Mouse (Mus musculus) stomach, postnatal 0 days (tissue): ENCODE results near the gene Krt1. TPM values are rescaled to one million over a fixed set of nuclear protein-coding genes. Genes with fewer than 3 reads are reported as not detected.
A peak's percentile ranks its signal among the peaks of the same experiment; 100 is the strongest.

Experiments
- ATAC-seq: fragments of 200-750 bp; cut with Nextera tagmentation; 2 replicates; pipeline ENCODE4 v1.8.0; 2017; ENCODE audit not compliant: low FRiP score, low TSS enrichment
- DNase-seq: peaks from one replicate; pipeline ENCODE4 v3.0.0-alpha.2; 2016; ENCODE audit warnings: low spot score
- H3K27ac ChIP-seq: fragments of 300-500 bp; sonication (generic); replicated peaks from 2 replicates; pipeline ENCODE4 v1.5.1; 2014; ENCODE audit warnings: mild to moderate bottlenecking, control low read depth
- H3K27me3 ChIP-seq: fragments of 300-500 bp; sonication (generic); 2 replicates; pipeline ENCODE4 v1.6.1; 2014; ENCODE audit warnings: low read length; ENCODE audit not compliant: control insufficient read depth, insufficient read depth
- H3K36me3 ChIP-seq: fragments of 300-500 bp; sonication (generic); 2 replicates; pipeline ENCODE4 v1.6.1; 2014; ENCODE audit warnings: low read length, mixed read lengths; ENCODE audit not compliant: control insufficient read depth, insufficient read depth
- H3K4me1 ChIP-seq: fragments of 300-500 bp; sonication (generic); replicated peaks from 2 replicates; pipeline ENCODE4 v1.6.1; 2014; ENCODE audit warnings: antibody characterized with exemption; ENCODE audit not compliant: control insufficient read depth, insufficient read depth
- H3K4me2 ChIP-seq: fragments of 300-500 bp; sonication (generic); replicated peaks from 2 replicates; pipeline ENCODE4 v1.6.1; 2014; ENCODE audit warnings: low read depth, mild to moderate bottlenecking, control low read depth, moderate library complexity
- H3K4me3 ChIP-seq: fragments of 300-500 bp; sonication (generic); 2 replicates; pipeline ENCODE4 v1.5.1; 2014; ENCODE audit warnings: low read depth, low read length, control low read depth
- H3K9ac ChIP-seq: fragments of 300-500 bp; sonication (generic); 2 replicates; pipeline ENCODE4 v1.6.1; 2014; ENCODE audit warnings: mild to moderate bottlenecking, low read length, control low read depth, mixed read lengths
- H3K9me3 ChIP-seq: fragments of 300-500 bp; sonication (generic); 2 replicates; pipeline ENCODE4 v1.6.1; 2016; ENCODE audit warnings: low read length; ENCODE audit not compliant: control insufficient read depth
- CTCF ChIP-seq: IDR thresholded peaks from 2 replicates; pipeline ENCODE4 v1.5.1; 2016; ENCODE audit warnings: antibody characterized with exemption, low read depth, mild to moderate bottlenecking, moderate library complexity
- EP300 ChIP-seq: optimal IDR thresholded peaks from 2 replicates; pipeline ENCODE3; 2016; ENCODE audit warnings: antibody characterized with exemption
- WGBS: fragments of 180-500 bp; shearing (Covaris S2); extraction: QIAGEN DNeasy Blood & Tissue Kit; methylation state at CpG from one replicate; pipeline ENCODE4 v1.1.7; 2014; 5-methylcytosine and 5-hydroxymethylcytosine counted together
- polyA plus RNA-seq: library from polyadenylated mRNA; unstranded; fragments of >200 nt; fragmentation: Nextera tagmentation; extraction: Ambion mirVana; gene quantifications from 2 replicates; pipeline ENCODE4 v1.2.1, GENCODE M21; 2015

The Krt1 gene
- polyA plus RNA-seq, 1 experiment from 2014 or later: 588 TPM

- ATAC-seq: no peak
- DNase-seq: no peak
- H3K4me2 ChIP-seq: peak overlapping the region; percentile 70
- WGBS: 16% methylated on average over 11 of the region's 11 CpGs
- H3K9me3 ChIP-seq: no peaks in the 10 kb centered on the region
- no peaks in the 10 kb centered on the region for H3K4me1 ChIP-seq
- TF ChIP-seq EP300: no peak
- no peak for TF ChIP-seq CTCF
- H3K27me3 ChIP-seq: no peaks in the 10 kb centered on the region
- H3K4me3 ChIP-seq: no peak overlapping the region
- peak overlapping the region; percentile 75 for H3K27ac ChIP-seq
- H3K9ac ChIP-seq: no peak overlapping the region
- no peaks in the 10 kb centered on the region for H3K36me3 ChIP-seq
Observed at GRCm38 (mm10) chr15:101858673-101859425, 8.3 kb upstream of the Krt1 start.

- Histone ChIP-seq H3K9me3 (no peaks in the 10 kb centered on the region), H3K36me3 (no peaks in the 10 kb centered on the region), H3K4me3 (no peak overlapping the region), H3K4me2 (no peak overlapping the region), H3K4me1 (no peaks in the 10 kb centered on the region), H3K27ac (peak overlapping the region; percentile 85), H3K9ac (no peak overlapping the region), H3K27me3 (no peaks in the 10 kb centered on the region)
- WGBS: 41% methylated on average over 5 of the region's 5 CpGs
- no peak for TF ChIP-seq EP300
- TF ChIP-seq CTCF: no peak
- DNase-seq (no peak), ATAC-seq (no peak)
Observed at GRCm38 (mm10) chr15:101856696-101857095, 6.1 kb upstream of the Krt1 start.

- DNase-seq (no peak), ATAC-seq (no peak)
- no peaks in the 10 kb centered on the region for H3K27me3 ChIP-seq
Observed at GRCm38 (mm10) chr15:101855732-101856131, 5.1 kb upstream of the Krt1 start.

GRCm38 (mm10) chr15:101854294-101854693, 3.7 kb upstream of the Krt1 start:
- 23% methylated on average over 5 of the region's 5 CpGs for WGBS
- Histone ChIP-seq H3K4me2 (no peak overlapping the region), H3K4me3 (no peak overlapping the region), H3K36me3 (no peaks in the 10 kb centered on the region), H3K4me1 (no peaks in the 10 kb centered on the region), H3K9me3 (no peaks in the 10 kb centered on the region), H3K27ac (peak overlapping the region; percentile 73), H3K9ac (no peak overlapping the region), H3K27me3 (no peaks in the 10 kb centered on the region)
- DNase-seq: no peak
- no peak for ATAC-seq
- TF ChIP-seq CTCF (no peak), EP300 (no peak)

More at GRCm38 (mm10) chr15:101855732-101856131, 5.1 kb upstream of the Krt1 start:
- no peaks in the 10 kb centered on the region for H3K4me1 ChIP-seq
- WGBS: 53% methylated on average over 3 of the region's 3 CpGs
- no peak for TF ChIP-seq CTCF
- TF ChIP-seq EP300: peak; percentile 52
- H3K27ac ChIP-seq: peak overlapping the region; percentile 85
- H3K36me3 ChIP-seq: no peaks in the 10 kb centered on the region
- H3K4me3 ChIP-seq: no peak overlapping the region
- H3K9me3 ChIP-seq: no peaks in the 10 kb centered on the region
- no peak overlapping the region for H3K4me2 ChIP-seq
- no peak overlapping the region for H3K9ac ChIP-seq

GRCm38 (mm10) chr15:101852571-101852970, 2.0 kb upstream of the Krt1 start:
- DNase-seq: no peak
- no peak for TF ChIP-seq CTCF
- TF ChIP-seq EP300: no peak
- Histone ChIP-seq H3K4me2 (no peak overlapping the region), H3K9ac (no peak overlapping the region), H3K4me3 (no peak overlapping the region), H3K4me1 (no peaks in the 10 kb centered on the region), H3K36me3 (no peaks in the 10 kb centered on the region), H3K9me3 (no peaks in the 10 kb centered on the region), H3K27me3 (no peaks in the 10 kb centered on the region), H3K27ac (no peak overlapping the region; the same call in 1 of the 2 replicates)
- 41% methylated on average over 5 of the region's 5 CpGs for WGBS
- ATAC-seq: no peak

- peak overlapping the region; percentile 79 for H3K4me2 ChIP-seq
- H3K4me3 ChIP-seq: peak overlapping the region; percentile 49
- no peaks in the 10 kb centered on the region for H3K27me3 ChIP-seq
- under 1% methylated on average over 27 of the region's 37 CpGs for WGBS
- H3K9me3 ChIP-seq: no peaks in the 10 kb centered on the region
- peak overlapping the region; percentile 84 for H3K27ac ChIP-seq
- TF ChIP-seq CTCF (peak; percentile 8; the same call in 1 of the 2 replicates), EP300 (peak; percentile 21)
- ATAC-seq (peak; percentile 58; the same call in 1 of the 2 replicates), DNase-seq (peak; percentile 70)
- no peaks in the 10 kb centered on the region for H3K4me1 ChIP-seq
- H3K36me3 ChIP-seq: no peaks in the 10 kb centered on the region
- H3K9ac ChIP-seq: peak overlapping the region; percentile 63
Observed at GRCm38 (mm10) chr15:101845971-101846403, 4.6 kb downstream of the Krt1 start.
